Mouse (Mus musculus) C2C12 (cell line): ENCODE results near the gene Popdc2.

Experiments
- CEBPB ChIP-seq: IDR thresholded peaks from one replicate; pipeline ENCODE4 v1.6.1; 2011; ENCODE audit warnings: low read depth, mild to moderate bottlenecking, control low read depth, moderate library complexity
- CTCF ChIP-seq: IDR thresholded peaks from one replicate; pipeline ENCODE4 v1.5.1; 2011; ENCODE audit not compliant: control insufficient read depth, insufficient read depth, insufficient read length
- MAX ChIP-seq: IDR thresholded peaks from one replicate; pipeline ENCODE4 v1.6.1; 2011; ENCODE audit warnings: mild to moderate bottlenecking, control low read depth
- MYOD1 ChIP-seq: IDR thresholded peaks from one replicate; pipeline ENCODE4 v1.6.1; 2011; ENCODE audit warnings: low read depth; ENCODE audit not compliant: control insufficient read depth, insufficient read length
- USF1 ChIP-seq: IDR thresholded peaks from one replicate; pipeline ENCODE4 v1.6.1; 2011; ENCODE audit warnings: low read depth, mild to moderate bottlenecking, control low read depth, moderate library complexity

GRCm38 (mm10) chr16:38396155-38396554 is 34.1 kb downstream of the Popdc2 start:
- TF ChIP-seq CEBPB, result peak; percentile 90
- TF ChIP-seq MAX, result no peak
- TF ChIP-seq CTCF, result no peak
- no peak for TF ChIP-seq MYOD1
- TF ChIP-seq USF1, result no peak
